Mouse (Mus musculus) midbrain, postnatal 0 days (tissue): ENCODE measurements around the gene Ifit1bl1. TPM values are rescaled to one million over a fixed set of nuclear protein-coding genes. Genes with fewer than 3 reads are reported as not detected.

ENCODE experiments used
- ATAC-seq: fragments of 200-750 bp; cut with Nextera tagmentation; 2 replicates; pipeline ENCODE4 v1.8.0; 2017; ENCODE audit warnings: moderate number of reproducible peaks, mild to moderate bottlenecking, moderate TSS enrichment, moderate library complexity; ENCODE audit not compliant: low FRiP score
- DNase-seq: peaks from one replicate; pipeline ENCODE4 v3.0.0-alpha.2; 2015; ENCODE audit warnings: low spot score
- H3K27ac ChIP-seq: fragments of 300-500 bp; sonication (generic); 2 replicates; pipeline ENCODE4 v1.5.1; 2014; ENCODE audit warnings: low read depth, mild to moderate bottlenecking, low read length, mixed read lengths
- H3K27me3 ChIP-seq: fragments of 300-500 bp; sonication (generic); 2 replicates; pipeline ENCODE4 v1.6.1; 2014; ENCODE audit warnings: low read length, control low read depth, mixed read lengths; ENCODE audit not compliant: insufficient read depth
- H3K36me3 ChIP-seq: fragments of 300-500 bp; sonication (generic); 2 replicates; pipeline ENCODE4 v1.6.1; 2014; ENCODE audit warnings: low read length, control low read depth, mixed read lengths; ENCODE audit not compliant: insufficient read depth
- H3K4me1 ChIP-seq: fragments of 300-500 bp; sonication (generic); 2 replicates; pipeline ENCODE4 v1.6.1; 2014; ENCODE audit warnings: mild to moderate bottlenecking, control low read depth, antibody characterized with exemption, low read length, mixed read lengths; ENCODE audit not compliant: insufficient read depth
- H3K4me2 ChIP-seq: fragments of 300-500 bp; sonication (generic); 2 replicates; pipeline ENCODE4 v1.6.1; 2014; ENCODE audit warnings: low read depth, mild to moderate bottlenecking, low read length, mixed read lengths; ENCODE audit not compliant: poor library complexity, severe bottlenecking
- H3K4me3 ChIP-seq: fragments of 300-500 bp; sonication (generic); 2 replicates; pipeline ENCODE4 v1.5.1; 2014; ENCODE audit warnings: low read depth, mild to moderate bottlenecking, low read length, moderate library complexity
- H3K9ac ChIP-seq: fragments of 300-500 bp; sonication (generic); replicated peaks from 2 replicates; pipeline ENCODE4 v1.6.1; 2014; ENCODE audit warnings: mild to moderate bottlenecking, low read length, moderate library complexity, mixed read lengths; ENCODE audit not compliant: poor library complexity, severe bottlenecking
- H3K9me3 ChIP-seq: fragments of 300-500 bp; sonication (generic); 2 replicates; pipeline ENCODE4 v1.6.1; 2016; ENCODE audit warnings: low read length, control low read depth
- CTCF ChIP-seq: IDR thresholded peaks from 2 replicates; pipeline ENCODE4 v1.5.1; 2016; ENCODE audit warnings: antibody characterized with exemption, mild to moderate bottlenecking
- WGBS: fragments of 180-500 bp; shearing (Covaris S2); extraction: QIAGEN DNeasy Blood & Tissue Kit; methylation state at CpG from one replicate; pipeline ENCODE4 v1.1.7; 2014; 5-methylcytosine and 5-hydroxymethylcytosine counted together
- polyA plus RNA-seq: library from polyadenylated mRNA; unstranded; fragments of >200 nt; fragmentation: Nextera tagmentation; extraction: Ambion mirVana; gene quantifications from 2 replicates; pipeline ENCODE4 v1.2.1, GENCODE M21; 2015
- total RNA-seq: library from RNA; depleted of rRNA; stranded (reverse); fragments of >200 nt; gene quantifications from 2 replicates; pipeline ENCODE4 v1.2.3, GENCODE M21; 2014

Gene Ifit1bl1
- total and polyA plus RNA-seq, 2 experiments from 2014 or later: 1.4 TPM

DNA sequence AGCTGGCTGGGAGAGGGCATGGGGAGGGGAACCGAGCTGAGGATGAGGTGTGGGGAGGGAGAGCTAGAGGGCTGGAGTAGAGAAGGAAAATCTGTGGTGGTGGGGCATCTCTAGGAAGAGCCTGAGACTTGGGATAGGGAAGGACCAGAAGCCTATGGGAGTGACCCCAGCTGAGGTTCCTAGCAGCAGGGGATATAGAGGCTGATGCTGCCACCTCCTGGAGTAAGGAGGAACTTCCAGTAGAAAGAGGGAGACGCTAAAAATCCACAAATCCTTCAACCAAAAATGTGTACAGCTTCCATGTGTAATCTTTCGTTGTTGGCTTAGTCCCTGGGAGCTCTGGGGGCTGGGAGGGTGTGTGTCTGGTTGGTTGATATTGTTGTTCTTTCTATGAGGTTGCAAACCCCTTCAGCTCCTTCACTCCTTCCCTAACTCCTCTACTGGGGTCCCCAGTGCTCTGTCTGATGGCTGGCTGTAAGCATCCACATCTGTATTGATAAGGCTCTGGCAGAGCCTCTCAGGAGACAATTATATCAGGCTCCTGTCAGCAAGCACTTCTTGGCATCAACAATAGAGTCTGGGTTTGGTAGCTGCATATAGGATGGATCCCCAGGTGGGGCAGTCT is 35.3 kb upstream of the Ifit1bl1 start:
- Histone ChIP-seq H3K4me2 (no peak overlapping the region), H3K4me1 (no peaks in the 10 kb centered on the region), H3K27ac (no peak overlapping the region), H3K4me3 (no peak overlapping the region), H3K36me3 (no peaks in the 10 kb centered on the region), H3K9ac (no peak overlapping the region), H3K27me3 (no peaks in the 10 kb centered on the region), H3K9me3 (no peaks in the 10 kb centered on the region)
- ATAC-seq (no peak), DNase-seq (peak; percentile 42)
- TF ChIP-seq CTCF: peak; percentile 80
- WGBS: 8% methylated on average over 3 of the region's 3 CpGs

GRCm38 (mm10) chr19:34633484-34633883 is 31.7 kb upstream of the Ifit1bl1 start:
- Histone ChIP-seq H3K36me3 (no peaks in the 10 kb centered on the region), H3K4me2 (no peak overlapping the region), H3K4me1 (no peaks in the 10 kb centered on the region), H3K27ac (no peak overlapping the region), H3K4me3 (no peak overlapping the region), H3K9ac (no peak overlapping the region), H3K9me3 (no peaks in the 10 kb centered on the region), H3K27me3 (no peaks in the 10 kb centered on the region)
- TF ChIP-seq CTCF: no peak
- DNase-seq (no peak), ATAC-seq (no peak)
- 84% methylated on average over 2 of the region's 2 CpGs for WGBS

- no peak overlapping the region for H3K4me2 ChIP-seq
- no peak for DNase-seq
- no peaks in the 10 kb centered on the region for H3K27me3 ChIP-seq
- no peak for ATAC-seq
- H3K9ac ChIP-seq: no peak overlapping the region
- no peak overlapping the region for H3K27ac ChIP-seq
- H3K9me3 ChIP-seq: no peaks in the 10 kb centered on the region
- no peaks in the 10 kb centered on the region for H3K4me1 ChIP-seq
- H3K4me3 ChIP-seq: no peak overlapping the region
- TF ChIP-seq CTCF: no peak
- no peaks in the 10 kb centered on the region for H3K36me3 ChIP-seq
These were observed 29.7 kb upstream of the Ifit1bl1 start for GRCm38 (mm10) chr19:34631487-34631886.

DNA sequence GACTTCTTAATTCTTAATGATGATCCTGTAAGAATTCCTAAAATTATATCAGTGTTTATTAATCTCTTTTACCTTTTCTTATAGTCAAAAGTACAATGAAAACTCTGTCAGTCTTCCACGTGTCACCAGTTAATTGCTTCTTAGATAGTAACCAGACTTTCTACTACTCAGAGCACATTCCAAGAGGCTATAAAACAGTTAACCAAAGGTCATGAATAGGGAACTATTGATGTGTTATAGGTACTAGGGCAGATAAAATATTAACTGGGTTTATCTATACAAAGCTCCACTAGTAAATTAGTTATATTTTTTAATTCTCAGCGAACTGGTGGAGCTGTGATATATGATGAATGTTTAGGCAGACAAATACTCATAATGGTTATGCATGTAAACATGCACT is 25.7 kb upstream of the Ifit1bl1 start:
- Histone ChIP-seq H3K9ac (no peak overlapping the region), H3K36me3 (no peaks in the 10 kb centered on the region), H3K4me2 (no peak overlapping the region), H3K27me3 (no peaks in the 10 kb centered on the region), H3K4me1 (no peaks in the 10 kb centered on the region), H3K9me3 (no peaks in the 10 kb centered on the region), H3K4me3 (no peak overlapping the region), H3K27ac (no peak overlapping the region)
- DNase-seq: no peak
- TF ChIP-seq CTCF: no peak
- WGBS: 83% methylated on average over 2 of the region's 2 CpGs
- no peak for ATAC-seq

DNA sequence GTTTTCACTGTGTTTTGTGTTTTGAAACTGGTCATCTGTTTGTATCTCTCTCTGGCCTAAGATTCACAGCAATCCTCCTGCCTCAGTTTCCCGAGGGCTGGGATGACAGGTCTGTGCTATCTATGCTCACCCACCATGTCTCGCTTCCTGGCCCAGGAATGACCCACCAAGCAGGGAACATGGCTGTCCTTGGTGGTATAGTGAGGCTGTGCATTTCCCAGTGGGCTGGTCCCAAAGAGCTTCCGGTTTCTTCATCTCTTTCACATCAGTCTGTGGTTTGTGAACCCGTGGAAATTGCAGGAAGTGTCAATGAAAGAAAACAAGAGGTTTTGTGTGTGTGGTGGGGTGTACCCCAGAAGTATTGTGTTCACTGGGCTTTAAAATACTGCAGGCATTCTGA is 22.9 kb upstream of the Ifit1bl1 start:
- no peak overlapping the region for H3K4me3 ChIP-seq
- no peaks in the 10 kb centered on the region for H3K27me3 ChIP-seq
- ATAC-seq (no peak), DNase-seq (no peak)
- H3K36me3 ChIP-seq: no peaks in the 10 kb centered on the region
- no peaks in the 10 kb centered on the region for H3K4me1 ChIP-seq
- H3K9ac ChIP-seq: no peak overlapping the region
- no peak overlapping the region for H3K27ac ChIP-seq
- no peaks in the 10 kb centered on the region for H3K9me3 ChIP-seq
- 86% methylated on average over 4 of the region's 4 CpGs for WGBS
- no peak overlapping the region for H3K4me2 ChIP-seq
- no peak for TF ChIP-seq CTCF

GRCm38 (mm10) chr19:34623781-34624180 is 22.0 kb upstream of the Ifit1bl1 start:
- H3K4me2 ChIP-seq: no peak overlapping the region
- H3K9me3 ChIP-seq: no peaks in the 10 kb centered on the region
- H3K4me3 ChIP-seq: no peak overlapping the region
- no peak for ATAC-seq
- DNase-seq: no peak
- TF ChIP-seq CTCF: no peak
- H3K9ac ChIP-seq: no peak overlapping the region
- no peaks in the 10 kb centered on the region for H3K36me3 ChIP-seq
- 97% methylated on average over 6 of the region's 6 CpGs for WGBS
- no peak overlapping the region for H3K27ac ChIP-seq
- no peaks in the 10 kb centered on the region for H3K4me1 ChIP-seq
- no peaks in the 10 kb centered on the region for H3K27me3 ChIP-seq
